Mouse (Mus musculus) left cerebral cortex, adult 11 months (tissue): ENCODE data around the gene Pla2g2d.

Source experiments
- DNase-seq: peaks from one replicate; pipeline ENCODE4 v3.0.0; 2022; ENCODE audit warnings: low spot score

Gene Pla2g2d

GRCm38 (mm10) chr4:138827147-138827546 lies 51.6 kb downstream of the Pla2g2d start:
- DNase-seq = no peak
